In the genomic region with DNA sequence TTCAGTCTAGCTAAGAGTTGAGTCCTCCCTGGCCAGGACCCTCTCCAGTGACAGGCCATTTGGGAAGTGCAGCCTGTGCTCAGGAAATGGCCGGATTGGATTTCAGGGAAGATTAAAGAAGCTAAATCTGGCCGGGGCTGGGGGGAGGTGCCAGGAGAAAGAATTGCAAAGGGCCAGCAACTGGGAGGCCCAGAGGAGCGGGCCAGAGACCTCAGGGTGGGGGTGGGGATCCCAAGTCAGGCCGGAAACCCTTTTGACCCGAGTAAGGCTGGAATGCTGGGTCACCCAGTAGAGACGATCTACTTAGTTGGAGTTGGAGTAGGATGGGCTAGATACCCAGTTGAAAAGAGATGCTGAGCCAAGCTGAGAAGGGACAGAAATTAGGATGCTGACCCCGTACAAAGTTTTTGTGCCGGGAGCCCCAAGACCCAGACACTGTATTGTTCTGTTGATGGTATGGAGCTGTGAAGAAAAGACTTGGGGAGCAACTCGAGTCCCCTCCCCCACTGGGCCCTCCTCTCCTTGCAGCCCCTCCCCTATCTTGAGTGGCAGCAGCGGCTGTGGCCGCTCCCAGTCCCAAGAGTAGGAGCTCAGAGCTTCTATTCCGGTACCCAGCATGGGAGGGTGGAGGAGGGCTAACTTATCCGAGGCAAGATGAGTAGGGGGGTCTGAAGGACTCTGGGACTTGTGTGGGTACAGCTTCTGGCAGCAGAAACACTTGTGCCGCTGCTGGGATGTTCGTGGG, we compare ENCODE assay signal across 8 mouse cellular contexts. TPM values are rescaled to one million over a fixed set of nuclear protein-coding genes. Genes with fewer than 3 reads are reported as not detected.
DNase-seq lines count a peak whose midpoint lies in the region; ATAC-seq and TF ChIP-seq lines count a peak whose summit lies in the region.

No protein-coding gene starts in this region.

- H3K27me3 ChIP-seq in embryonic facial prominence, embryonic 14.5 days (replicated peaks; ENCODE audit: control insufficient read depth, insufficient read depth, low read length): no peaks in the 10 kb centered on the region
- H3K27me3 ChIP-seq in stomach, postnatal 0 days (ENCODE audit: control insufficient read depth, insufficient read depth, low read length): no peaks in the 10 kb centered on the region

- no peaks in the 10 kb centered on the region for H3K36me3 ChIP-seq in ES-E14 (ENCODE audit: control insufficient read depth, insufficient read depth, low read length, poor library complexity, severe bottlenecking)
- no peaks in the 10 kb centered on the region for H3K36me3 ChIP-seq in embryonic facial prominence, embryonic 14.5 days (ENCODE audit: control insufficient read depth, insufficient read depth, low read length)
- H3K36me3 ChIP-seq in stomach, postnatal 0 days (ENCODE audit: control insufficient read depth, insufficient read depth, low read length): no peaks in the 10 kb centered on the region

- no peak for TF ChIP-seq CTCF in stomach, postnatal 0 days (IDR thresholded peaks at IDR 0.05; ENCODE audit: low read depth)

- H3K4me1 ChIP-seq in ES-E14 (ENCODE audit: control insufficient read depth in 2 of 2, insufficient read depth in 2 of 2, low read length in 2 of 2, poor library complexity in 1 of 2): peaks cover 3 to 29% of the 10 kb centered on the region in 2 experiments; a peak in 3 of 4 replicates
- peaks cover 24% of the 10 kb centered on the region for H3K4me1 ChIP-seq in embryonic facial prominence, embryonic 14.5 days (ENCODE audit: control insufficient read depth, insufficient read depth, low read length)
- H3K4me1 ChIP-seq in stomach, postnatal 0 days (replicated peaks; ENCODE audit: control insufficient read depth, insufficient read depth): 0 out of 2 replicates have a peak, but pooled peaks cover 2% of the 10 kb centered on the region

- DNase-seq in ES-E14 (ENCODE audit: low read depth, low spot score) (no peak), liver (peak; percentile 28)
- peak; percentile 82 for DNase-seq in embryonic facial prominence, embryonic 14.5 days (ENCODE audit: low spot score)
- peak; percentile 26 to 40 for DNase-seq in heart, postnatal 14 days
- no peak for DNase-seq in stomach, postnatal 0 days (ENCODE audit: low spot score)
- no peak for DNase-seq in thymus, postnatal 10 days (ENCODE audit: low spot score in 2 of 2)
- no peak for DNase-seq in right cerebral cortex, postnatal 25 days
- DNase-seq in left cerebral cortex, adult 9 months (ENCODE audit: low spot score in 2 of 2): no peak

- WGBS in embryonic facial prominence, embryonic 14.5 days: 7% methylated on average over 15 of the region's 15 CpGs
- WGBS in stomach, postnatal 0 days: 13% methylated on average over 15 of the region's 15 CpGs

- TF ChIP-seq EP300 in stomach, postnatal 0 days (optimal IDR thresholded peaks at IDR 0.05): no peak

- in situ Hi-C loops in ES-E14 (cut with MboI; ENCODE audit: low sequenced_read_pairs in 2 of 2, unreplicated experiment in 2 of 2): loop anchor here (10.0 kb wide), 1 partner anchor 120 kb away; no protein-coding TSS in a partner anchor

- ATAC-seq in embryonic facial prominence, embryonic 14.5 days (ENCODE audit: low read depth): peak; percentile 67
- ATAC-seq in stomach, postnatal 0 days (ENCODE audit: low FRiP score, low TSS enrichment): peak; percentile 18; the same call in 1 of the 2 replicates

- peak overlapping the region; percentile 44; the same call in 1 of the 2 replicates for H3K9ac ChIP-seq in ES-E14 (ENCODE audit: insufficient read depth, low read depth, low read length, poor library complexity, severe bottlenecking)
- 0 out of 2 replicates have a peak overlapping the region, but pooled peaks have one; percentile 27 for H3K9ac ChIP-seq in embryonic facial prominence, embryonic 14.5 days (ENCODE audit: low read depth, low read length)
- no peak overlapping the region for H3K9ac ChIP-seq in stomach, postnatal 0 days (ENCODE audit: low read length)

- no peaks in the 10 kb centered on the region for H3K9me3 ChIP-seq in ES-E14 (ENCODE audit: control insufficient read depth, insufficient read depth, low read depth, low read length)
- no peaks in the 10 kb centered on the region for H3K9me3 ChIP-seq in embryonic facial prominence, embryonic 14.5 days (ENCODE audit: control insufficient read depth, low read length)
- H3K9me3 ChIP-seq in stomach, postnatal 0 days (ENCODE audit: control insufficient read depth, low read length): no peaks in the 10 kb centered on the region

- peak overlapping the region; percentile 8; the same call in 1 of the 2 replicates for H3K4me2 ChIP-seq in embryonic facial prominence, embryonic 14.5 days (ENCODE audit: low read depth, low read length)
- H3K4me2 ChIP-seq in stomach, postnatal 0 days (replicated peaks; ENCODE audit: low read depth): 0 out of 2 replicates have a peak overlapping the region, but pooled peaks have one; percentile 18

- peak overlapping the region; percentile 25 for H3K27ac ChIP-seq in ES-E14 (ENCODE audit: insufficient read depth, low read depth, low read length, poor library complexity, severe bottlenecking)
- peak overlapping the region; percentile 52; the same call in 1 of the 2 replicates for H3K27ac ChIP-seq in embryonic facial prominence, embryonic 14.5 days (replicated peaks; ENCODE audit: low read depth, low read length)
- H3K27ac ChIP-seq in stomach, postnatal 0 days (replicated peaks): peak overlapping the region; percentile 63

- intact Hi-C loops in heart, postnatal 14 days (cut with DNase I): loop anchor here (5.0 kb wide), 2 partner anchors 68 to 253 kb away; no protein-coding TSS in a partner anchor

- H3K4me3 ChIP-seq in ES-E14 (ENCODE audit: insufficient read depth in 1 of 2, low read depth in 1 of 2, low read length in 2 of 2, poor library complexity in 1 of 2, severe bottlenecking in 1 of 2): peak overlapping the region; percentile 59 to 65; a peak in 3 of 4 replicates
- H3K4me3 ChIP-seq in embryonic facial prominence, embryonic 14.5 days (ENCODE audit: low read depth, low read length): no peak overlapping the region
- no peak overlapping the region for H3K4me3 ChIP-seq in stomach, postnatal 0 days (ENCODE audit: low read depth, low read length)

TF ChIP-seq in ES-E14, 5 proteins besides CTCF, POLR2A, EP300 and RAD21:
- TF ChIP-seq ZNF384 (IDR thresholded peaks at IDR 0.05; ENCODE audit: low read depth, low read length): no peak
- no peak for TF ChIP-seq HCFC1 (IDR thresholded peaks at IDR 0.05; ENCODE audit: borderline replicate concordance, insufficient read depth, low read length)
- TF ChIP-seq ZC3H11A (IDR thresholded peaks at IDR 0.05; ENCODE audit: borderline replicate concordance, low read depth, low read length): no peak

RNA-seq across cellular contexts. Expression of gene Des, which starts 15.7 kb away (rescaled TPM):
- 10.8 and 19.4 TPM in 2 replicates for total RNA-seq in ES-E14 (2012; rRNA removed)
- polyA plus RNA-seq in embryonic facial prominence, embryonic 14.5 days (2014; fragmentation: Nextera tagmentation; extraction: Ambion mirVana): 159 and 218 TPM in 2 replicates
- total RNA-seq in heart, postnatal 14 days (2021): 1,000 to 10,000 TPM; 1,039 to 1,057 TPM
- 223 and 291 TPM in 2 replicates for polyA plus RNA-seq in stomach, postnatal 0 days (2015; fragmentation: Nextera tagmentation; extraction: Ambion mirVana)

RNA-seq across cellular contexts. Expression of gene Dnpep, which starts 26.7 kb away (rescaled TPM):
- total RNA-seq in ES-E14 (2012; rRNA removed): 67.1 and 75.5 TPM in 2 replicates
- polyA plus RNA-seq in embryonic facial prominence, embryonic 14.5 days (2014; fragmentation: Nextera tagmentation; extraction: Ambion mirVana): 115 and 128 TPM in 2 replicates
- total RNA-seq in heart, postnatal 14 days (2021): 10 to 100 TPM; 85.6 to 88.5 TPM
- 104 and 108 TPM in 2 replicates for polyA plus RNA-seq in stomach, postnatal 0 days (2015; fragmentation: Nextera tagmentation; extraction: Ambion mirVana)

RNA-seq across cellular contexts. Expression of gene Speg, which starts 30.6 kb away (rescaled TPM):
- 16.9 and 31.2 TPM in 2 replicates for total RNA-seq in ES-E14 (2012; rRNA removed)
- 20.2 and 20.3 TPM in 2 replicates for polyA plus RNA-seq in embryonic facial prominence, embryonic 14.5 days (2014; fragmentation: Nextera tagmentation; extraction: Ambion mirVana)
- 100 to 1,000 TPM; 125 to 126 TPM for total RNA-seq in heart, postnatal 14 days (2021)
- 28.8 and 30.0 TPM in 2 replicates for polyA plus RNA-seq in stomach, postnatal 0 days (2015; fragmentation: Nextera tagmentation; extraction: Ambion mirVana)

Comparison
In these comparisons a context has a peak if more than half of its experiments do, and no peak if none do; other contexts are left out.
1. DNase-seq: peak in embryonic facial prominence, embryonic 14.5 days (single experiment), heart, postnatal 14 days (2 of 2) and liver (single experiment); none in ES-E14 (single experiment), stomach, postnatal 0 days (single experiment), thymus, postnatal 10 days (0 of 2), right cerebral cortex, postnatal 25 days (single experiment) and left cerebral cortex, adult 9 months (0 of 2).
2. H3K4me3 ChIP-seq: peak in ES-E14 (2 of 2); none in embryonic facial prominence, embryonic 14.5 days (single experiment) and stomach, postnatal 0 days (single experiment).
3. RNA of gene Des, which starts 15.7 kb away (total RNA-seq): 1,039 to 1,057 TPM in heart, postnatal 14 days; 10.8 to 19.4 TPM in ES-E14; every median in the first group is over 10 times any median in the second.
4. Peak in every context shown above with its lines, with median percentiles within 50 percentile points of each other: H3K27ac ChIP-seq.